Mouse (Mus musculus) forebrain, embryonic 11.5 days (tissue): Measurements from ENCODE around the gene Lpcat1. TPM values are rescaled to one million over a fixed set of nuclear protein-coding genes. Genes with fewer than 3 reads are reported as not detected.

Experiments used
- polyA plus RNA-seq: library from polyadenylated mRNA; unstranded; fragments of >200 nt; fragmentation: Nextera tagmentation; extraction: Ambion mirVana; gene quantifications from 2 replicates; pipeline ENCODE4 v1.2.1, GENCODE M21; 2014

Lpcat1 gene
- polyA plus RNA-seq, 1 experiment from 2014 or later: 64.3 TPM

Other genes with a start within 250 kb of the Lpcat1 start
- gene Irx4, start 206.7 kb upstream of the Lpcat1 start, polyA plus RNA-seq: 1.2 and 1.8 TPM in 2 replicates
- 116 and 119 TPM in 2 replicates for gene Mrpl36, start 138.7 kb upstream of the Lpcat1 start, polyA plus RNA-seq
- gene Ndufs6, start 138.7 kb upstream of the Lpcat1 start, polyA plus RNA-seq: 327 and 340 TPM in 2 replicates
- 0.08 and 0.75 TPM in 2 replicates for gene Slc6a3, start 69.5 kb downstream of the Lpcat1 start, polyA plus RNA-seq
- gene Clptm1l, start 136.8 kb downstream of the Lpcat1 start, polyA plus RNA-seq: 108 and 122 TPM in 2 replicates
- 5.7 and 7.1 TPM in 2 replicates for gene Tert, start 159.7 kb downstream of the Lpcat1 start, polyA plus RNA-seq
- gene Slc6a18, start 210.8 kb downstream of the Lpcat1 start, polyA plus RNA-seq: not detected in 2 replicates
- gene Slc6a19, start 237.7 kb downstream of the Lpcat1 start, polyA plus RNA-seq: not detected in 2 replicates